Mouse (Mus musculus) frontal cortex, postnatal 36 days (tissue): ENCODE results near the gene Fas.

ENCODE experiments used
- DNase-seq, 2 experiments: peaks; one replicate each; pipeline ENCODE4 v3.0.0; 2022; ENCODE audit warnings: low spot score in 2 of 2

Gene Fas

GRCm38 (mm10) chr19:34289948-34290789 lies at the start of gene Fas:
Fas (plus strand) TSS chr19:34290666.
- peak; percentile 10 to 15 for DNase-seq

- DNase-seq = no peak
Observed at GRCm38 (mm10) chr19:34241247-34241915, 49.1 kb upstream of the Fas start.

- no peak for DNase-seq
Observed at GRCm38 (mm10) chr19:34242925-34243324, 47.5 kb upstream of the Fas start.

GRCm38 (mm10) chr19:34244056-34244455 lies 46.4 kb upstream of the Fas start:
- DNase-seq = peak in 1 of 2 experiments; percentile 65

GRCm38 (mm10) chr19:34248558-34248957 lies 41.9 kb upstream of the Fas start:
- no peak for DNase-seq

- DNase-seq = no peak
Observed at GRCm38 (mm10) chr19:34250621-34251020, 39.8 kb upstream of the Fas start.

- no peak for DNase-seq
Observed at GRCm38 (mm10) chr19:34251900-34252299, 38.6 kb upstream of the Fas start.

- DNase-seq = no peak
Observed at GRCm38 (mm10) chr19:34252450-34252849, 38.0 kb upstream of the Fas start.

- no peak for DNase-seq
Observed at GRCm38 (mm10) chr19:34254101-34254879, 36.2 kb upstream of the Fas start.

GRCm38 (mm10) chr19:34254880-34255681 lies 35.4 kb upstream of the Fas start, which contains the start of gene Acta2:
Acta2 (minus strand) TSS chr19:34255590.
- no peak for DNase-seq

GRCm38 (mm10) chr19:34256149-34256548 lies 34.3 kb upstream of the Fas start:
- DNase-seq = no peak

- DNase-seq = no peak
Observed at GRCm38 (mm10) chr19:34256936-34257335, 33.5 kb upstream of the Fas start.

GRCm38 (mm10) chr19:34262273-34262974 lies 28.0 kb upstream of the Fas start:
- no peak for DNase-seq

- DNase-seq = no peak
Observed at GRCm38 (mm10) chr19:34265604-34266193, 24.8 kb upstream of the Fas start.

- DNase-seq = no peak
Observed at GRCm38 (mm10) chr19:34268991-34269390, 21.5 kb upstream of the Fas start.

GRCm38 (mm10) chr19:34270106-34270726 lies 20.2 kb upstream of the Fas start:
- DNase-seq = no peak

GRCm38 (mm10) chr19:34270824-34271464 lies 19.5 kb upstream of the Fas start:
- no peak for DNase-seq

- no peak for DNase-seq
Observed at GRCm38 (mm10) chr19:34273073-34273472, 17.4 kb upstream of the Fas start.

- DNase-seq = no peak
Observed at GRCm38 (mm10) chr19:34278078-34278477, 12.4 kb upstream of the Fas start.
